Mouse (Mus musculus) lung, adult 2 months (tissue): ENCODE data around the gene Frmpd2.

Experiments
- CTCF ChIP-seq: fragments of 200-500 bp; IDR thresholded peaks from 2 replicates; pipeline ENCODE4 v1.5.1; 2011; ENCODE audit warnings: mild to moderate bottlenecking, low read length, control low read depth; ENCODE audit not compliant: insufficient read depth
- POLR2A ChIP-seq: fragments of 200-500 bp; IDR thresholded peaks from 2 replicates; pipeline ENCODE4 v1.6.1; 2011; ENCODE audit warnings: low read depth, mild to moderate bottlenecking, control low read depth, low read length, borderline replicate concordance; ENCODE audit errors: extremely low read depth

GRCm38 (mm10) chr14:33443780-33444179 is 27.7 kb upstream of the Frmpd2 start:
- TF ChIP-seq POLR2A (no peak), CTCF (no peak)
